Mouse (Mus musculus): ENCODE data around the gene Thtpa. TPM values are rescaled to one million over a fixed set of nuclear protein-coding genes. Genes with fewer than 3 reads are reported as not detected.

Gene Thtpa
- polyA plus RNA-seq, 1 experiment from 2014 or later = 20.8 TPM

GRCm38 (mm10) chr14:55083481-55083880, 11.1 kb upstream of the Thtpa start:
- Histone ChIP-seq H3K4me2 (ENCODE audit: low read length) (no peak overlapping the region), H3K4me3 (replicated peaks; ENCODE audit: low read depth, low read length) (no peak overlapping the region), H3K36me3 (ENCODE audit: insufficient read depth, low read length) (no peaks in the 10 kb centered on the region), H3K9me3 (replicated peaks; ENCODE audit: low read length) (no peaks in the 10 kb centered on the region), H3K27me3 (ENCODE audit: insufficient read depth, low read length) (no peaks in the 10 kb centered on the region), H3K27ac (no peak overlapping the region), H3K9ac (ENCODE audit: low read depth, low read length) (no peak overlapping the region), H3K4me1 (replicated peaks; ENCODE audit: insufficient read depth, low read length) (peaks cover 15% of the 10 kb centered on the region)
- DNase-seq (ENCODE audit: low spot score) (no peak), ATAC-seq (replicated peaks; ENCODE audit: low FRiP score, low read depth) (no peak)
- no peak for TF ChIP-seq CTCF (IDR thresholded peaks at IDR 0.05; ENCODE audit: low read depth)
- 62% methylated on average over 6 of the region's 6 CpGs for WGBS

GRCm38 (mm10) chr14:55085324-55086008, 9.1 kb upstream of the Thtpa start:
- Histone ChIP-seq H3K27me3 (ENCODE audit: insufficient read depth, low read length) (no peaks in the 10 kb centered on the region), H3K36me3 (ENCODE audit: insufficient read depth, low read length) (no peaks in the 10 kb centered on the region), H3K4me3 (replicated peaks; ENCODE audit: low read depth, low read length) (no peak overlapping the region), H3K27ac (no peak overlapping the region), H3K4me2 (ENCODE audit: low read length) (no peak overlapping the region), H3K4me1 (replicated peaks; ENCODE audit: insufficient read depth, low read length) (peaks cover 8% of the 10 kb centered on the region; the same call in 1 of the 2 replicates), H3K9me3 (replicated peaks; ENCODE audit: low read length) (no peaks in the 10 kb centered on the region), H3K9ac (ENCODE audit: low read depth, low read length) (no peak overlapping the region)
- no peak for TF ChIP-seq CTCF (IDR thresholded peaks at IDR 0.05; ENCODE audit: low read depth)
- 0 out of 2 replicates have a peak, but pooled peaks have one; percentile 29 for ATAC-seq (replicated peaks; ENCODE audit: low FRiP score, low read depth)
- DNase-seq (ENCODE audit: low spot score) = no peak
- WGBS = 35% methylated on average over 9 of the region's 9 CpGs

GRCm38 (mm10) chr14:55086009-55086514, 8.5 kb upstream of the Thtpa start:
- no peak for ATAC-seq (replicated peaks; ENCODE audit: low FRiP score, low read depth)
- no peak overlapping the region for H3K4me3 ChIP-seq (replicated peaks; ENCODE audit: low read depth, low read length)
- H3K27ac ChIP-seq = no peak overlapping the region
- no peaks in the 10 kb centered on the region for H3K36me3 ChIP-seq (ENCODE audit: insufficient read depth, low read length)
- H3K27me3 ChIP-seq (ENCODE audit: insufficient read depth, low read length) = no peaks in the 10 kb centered on the region
- peaks cover 11% of the 10 kb centered on the region; the same call in 1 of the 2 replicates for H3K4me1 ChIP-seq (replicated peaks; ENCODE audit: insufficient read depth, low read length)
- no peak overlapping the region for H3K4me2 ChIP-seq (ENCODE audit: low read length)
- H3K9me3 ChIP-seq (replicated peaks; ENCODE audit: low read length) = no peaks in the 10 kb centered on the region
- 83% methylated on average over 6 of the region's 6 CpGs for WGBS
- DNase-seq (ENCODE audit: low spot score) = no peak
- TF ChIP-seq CTCF (IDR thresholded peaks at IDR 0.05; ENCODE audit: low read depth) = no peak
- H3K9ac ChIP-seq (ENCODE audit: low read depth, low read length) = 0 out of 2 replicates have a peak overlapping the region, but pooled peaks have one; percentile 18

GRCm38 (mm10) chr14:55089199-55089947, 5.2 kb upstream of the Thtpa start:
- Histone ChIP-seq H3K4me1 (replicated peaks; ENCODE audit: insufficient read depth, low read length) (peaks cover 12% of the 10 kb centered on the region; the same call in 1 of the 2 replicates), H3K4me3 (replicated peaks; ENCODE audit: low read depth, low read length) (no peak overlapping the region), H3K9ac (ENCODE audit: low read depth, low read length) (no peak overlapping the region), H3K36me3 (ENCODE audit: insufficient read depth, low read length) (no peaks in the 10 kb centered on the region), H3K4me2 (ENCODE audit: low read length) (no peak overlapping the region), H3K9me3 (replicated peaks; ENCODE audit: low read length) (no peaks in the 10 kb centered on the region), H3K27me3 (ENCODE audit: insufficient read depth, low read length) (no peaks in the 10 kb centered on the region), H3K27ac (peak overlapping the region; percentile 47; the same call in 1 of the 2 replicates)
- WGBS = 56% methylated on average over 13 of the region's 13 CpGs
- DNase-seq (ENCODE audit: low spot score) (no peak), ATAC-seq (replicated peaks; ENCODE audit: low FRiP score, low read depth) (no peak)
- no peak for TF ChIP-seq CTCF (IDR thresholded peaks at IDR 0.05; ENCODE audit: low read depth)

DNA sequence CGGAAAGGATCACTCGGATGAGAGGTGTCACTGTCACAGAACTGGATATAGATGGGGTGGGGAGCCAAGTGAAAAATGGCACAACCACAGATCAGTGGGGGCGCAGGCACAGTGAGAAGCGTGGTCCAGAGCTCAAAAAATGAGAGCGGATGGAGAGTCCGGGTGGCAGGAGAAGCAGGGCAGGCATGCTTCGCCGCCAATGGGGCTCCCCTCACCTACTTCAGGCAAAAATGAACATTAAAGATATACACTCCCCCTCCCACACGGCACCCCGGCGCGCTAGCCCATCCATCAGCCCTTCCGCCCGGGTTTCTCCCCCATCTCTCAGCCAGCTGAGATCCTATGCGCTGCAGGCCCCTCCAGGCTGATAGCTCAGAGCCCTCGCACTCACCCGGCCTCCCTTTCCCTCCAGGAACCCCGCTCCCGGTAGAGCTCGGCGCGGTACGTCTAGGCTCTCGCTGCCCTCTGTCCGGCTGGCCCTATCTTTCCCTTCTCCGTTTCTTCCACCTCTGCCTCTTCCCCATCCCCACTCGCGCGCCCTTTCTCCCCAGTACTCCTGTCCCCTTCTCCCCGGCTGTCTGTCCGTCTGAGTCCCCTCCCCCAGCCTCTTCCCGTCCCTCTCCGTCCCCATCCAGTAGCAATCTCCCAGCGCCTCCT, 3.2 kb upstream of the Thtpa start:
- no peaks in the 10 kb centered on the region for H3K27me3 ChIP-seq (ENCODE audit: insufficient read depth, low read length)
- peak overlapping the region; percentile 54 for H3K4me3 ChIP-seq (replicated peaks; ENCODE audit: low read depth, low read length)
- H3K9me3 ChIP-seq (replicated peaks; ENCODE audit: low read length) = no peaks in the 10 kb centered on the region
- peak overlapping the region; percentile 60 for H3K9ac ChIP-seq (ENCODE audit: low read depth, low read length)
- peak overlapping the region; percentile 65; the same call in 1 of the 2 replicates for H3K27ac ChIP-seq
- ATAC-seq (replicated peaks; ENCODE audit: low FRiP score, low read depth) (no peak), DNase-seq (ENCODE audit: low spot score) (no peak)
- no peaks in the 10 kb centered on the region for H3K36me3 ChIP-seq (ENCODE audit: insufficient read depth, low read length)
- H3K4me2 ChIP-seq (ENCODE audit: low read length) = peak overlapping the region; percentile 67
- 3% methylated on average over 28 of the region's 34 CpGs for WGBS
- peaks cover 12% of the 10 kb centered on the region for H3K4me1 ChIP-seq (replicated peaks; ENCODE audit: insufficient read depth, low read length)
- TF ChIP-seq CTCF (IDR thresholded peaks at IDR 0.05; ENCODE audit: low read depth) = no peak
